Mouse (Mus musculus): ENCODE results near the gene Rasgrf2.
A peak's percentile ranks its signal among the peaks of the same experiment; 100 is the strongest.

GRCm38 (mm10) chr13:91955646-91956045 is 175.8 kb downstream of the Rasgrf2 start:
- TF ChIP-seq CEBPB (IDR thresholded peaks at IDR 0.05; ENCODE audit: low read depth) (no peak), CTCF (IDR thresholded peaks at IDR 0.05; ENCODE audit: control insufficient read depth, insufficient read depth, insufficient read length) (no peak), MYOG (IDR thresholded peaks at IDR 0.05; ENCODE audit: control insufficient read depth, extremely low read depth, insufficient read length) (no peak), MAX (IDR thresholded peaks at IDR 0.05) (no peak), MYOD1 (IDR thresholded peaks at IDR 0.05; ENCODE audit: control insufficient read depth, insufficient read length, low read depth) (no peak), USF1 (IDR thresholded peaks at IDR 0.05; ENCODE audit: low read depth) (peak; percentile 25), FOSL1 (IDR thresholded peaks at IDR 0.05; ENCODE audit: insufficient read depth, low read length, poor library complexity, severe bottlenecking) (no peak)

Measured in C2C12 (cell line).